Mouse (Mus musculus): ENCODE measurements at regions not wholly inside any gene's neighbourhood (a gene's known extent, or its start where the extent isn't known, plus 50 kb on each side); places are given as distances from the start of the nearest gene placed in this dataset.

- DNase-seq: peak; percentile 97
These were observed 203.5 kb downstream of the Icos start for GRCm38 (mm10) chr1:61181099-61181821.

DNA sequence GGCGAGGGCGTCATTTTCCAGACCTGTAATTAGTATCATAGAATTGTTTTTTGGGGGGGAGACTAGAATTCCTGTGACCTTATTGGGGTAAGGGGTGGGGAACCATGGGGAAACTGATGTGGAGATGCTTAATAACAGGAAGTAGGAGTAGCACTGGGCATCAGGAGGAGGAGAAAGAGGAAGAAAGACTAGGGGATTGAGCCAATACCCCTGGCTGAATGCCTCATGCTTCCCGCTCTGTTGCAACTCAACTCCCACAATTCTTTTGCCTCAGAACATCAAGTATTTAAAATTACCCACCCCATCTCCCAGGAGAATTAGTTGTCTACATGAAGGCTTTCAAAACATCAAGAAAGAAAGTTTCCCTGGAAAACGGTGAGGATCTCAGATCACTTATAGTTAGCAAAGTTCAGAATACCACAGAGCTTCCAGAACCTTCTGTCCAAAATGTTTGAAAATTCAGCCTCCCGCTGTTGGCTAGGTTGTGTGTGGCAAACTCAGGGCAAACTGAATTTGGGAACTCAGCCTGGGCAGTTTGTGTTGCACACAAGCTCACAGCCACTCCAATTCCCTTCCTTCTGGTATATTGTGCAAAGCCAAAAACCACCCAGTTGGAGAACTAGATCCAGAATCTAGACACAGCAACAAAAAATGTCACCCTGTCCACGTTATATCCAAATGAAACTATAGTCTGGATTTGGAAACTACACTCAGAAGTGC lies 209.8 kb downstream of the Icos start:
- peak; percentile 18 for DNase-seq

GRCm38 (mm10) chr1:61190921-61191320 lies 213.2 kb downstream of the Icos start:
- no peak for DNase-seq

DNA sequence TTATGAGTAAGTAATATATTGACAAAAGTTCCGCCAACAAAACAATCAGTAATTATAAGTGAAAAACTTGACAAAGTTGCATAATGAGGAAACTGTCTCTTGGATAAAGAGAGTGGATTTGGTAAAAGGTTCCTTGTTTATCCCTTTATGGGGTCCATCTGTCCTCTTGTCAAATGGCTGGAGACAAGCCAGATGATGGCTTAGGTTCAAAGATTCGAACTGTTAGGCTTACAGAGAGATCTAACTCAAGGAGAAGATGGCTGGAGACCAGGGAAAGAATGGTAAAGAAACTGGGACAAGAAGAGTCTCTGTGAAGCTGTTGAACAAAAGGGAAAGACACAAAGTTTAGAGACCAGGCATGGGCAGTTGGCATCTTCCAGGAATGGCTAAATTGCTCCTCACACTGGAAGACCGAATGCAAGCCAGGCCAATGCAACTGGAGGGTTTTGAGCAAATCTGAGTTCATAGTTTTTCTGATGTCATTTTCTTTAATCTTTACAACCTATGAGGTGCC lies 220.9 kb downstream of the Icos start:
- no peak for DNase-seq

GRCm38 (mm10) chr1:61201006-61201405 lies 223.3 kb downstream of the Icos start:
- no peak for DNase-seq

- DNase-seq: no peak
These were observed 224.4 kb downstream of the Icos start for GRCm38 (mm10) chr1:61202079-61202478.

GRCm38 (mm10) chr1:61203170-61203569 lies 225.4 kb downstream of the Icos start:
- DNase-seq: no peak

DNA sequence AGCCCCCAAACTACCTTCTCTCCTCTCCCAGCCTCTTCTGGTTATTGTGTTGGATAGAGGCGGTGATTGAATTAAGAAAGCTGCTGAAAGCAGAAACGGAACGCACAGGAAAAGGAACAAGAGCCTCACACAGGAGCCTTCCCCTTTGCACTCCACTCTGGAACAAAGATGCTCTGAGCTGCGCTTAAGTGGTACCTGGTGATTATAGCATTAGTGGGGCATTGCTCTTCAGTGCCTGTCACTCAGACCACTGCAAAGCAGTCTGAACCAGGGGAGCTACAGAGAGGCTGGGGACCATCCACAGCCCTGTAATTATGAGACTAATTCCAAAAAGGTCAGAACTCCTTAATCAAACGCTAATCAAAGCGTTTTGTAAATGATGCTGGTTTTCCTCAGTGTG lies 225.9 kb downstream of the Icos start:
- DNase-seq: no peak

DNA sequence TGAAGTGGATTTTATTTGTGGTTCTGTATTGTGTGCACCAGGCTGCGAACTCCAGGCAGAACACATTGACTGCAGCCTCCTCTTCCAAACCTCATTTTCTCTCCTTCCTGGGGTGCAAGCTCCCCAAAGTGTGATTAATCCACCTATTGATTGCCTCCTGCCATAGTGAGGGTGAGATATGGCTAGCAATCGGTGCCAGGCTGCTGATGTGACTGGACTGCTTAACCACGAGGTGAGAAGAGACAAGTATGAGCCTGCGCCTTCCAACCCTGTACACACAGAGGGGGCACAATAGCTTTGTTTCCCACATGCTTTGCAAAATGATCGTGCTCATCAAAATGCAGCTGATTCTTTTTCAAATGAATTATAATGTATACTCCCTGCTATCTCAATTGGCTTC lies 227.4 kb downstream of the Icos start:
- DNase-seq: no peak

GRCm38 (mm10) chr1:61206861-61207380 lies 229.2 kb downstream of the Icos start:
- DNase-seq: no peak

GRCm38 (mm10) chr1:61208386-61208785 lies 230.7 kb downstream of the Icos start:
- no peak for DNase-seq

GRCm38 (mm10) chr1:61221131-61221530 lies 243.4 kb downstream of the Icos start:
- peak; percentile 28 for DNase-seq

DNA sequence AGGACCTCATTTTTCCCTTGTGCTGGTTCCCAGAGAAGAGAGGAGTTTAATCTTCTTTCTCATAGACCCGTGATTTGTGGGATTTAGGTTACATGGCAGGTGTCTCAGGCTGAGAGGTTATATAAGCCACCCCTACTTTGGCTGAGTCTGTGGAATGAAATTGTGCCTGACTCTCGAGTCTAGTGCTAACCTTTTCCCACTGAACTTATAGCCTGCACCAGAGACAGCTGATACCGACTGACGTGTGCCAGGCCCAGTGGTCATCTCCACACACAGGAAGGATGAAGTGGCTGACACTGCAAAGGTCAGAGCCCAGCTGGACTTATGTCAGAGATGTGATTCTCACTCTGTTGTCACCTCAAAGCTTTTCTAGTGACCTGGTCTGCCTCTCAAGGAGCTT lies 251.2 kb downstream of the Icos start:
- DNase-seq: no peak

GRCm38 (mm10) chr1:61233001-61233400 lies 255.3 kb downstream of the Icos start:
- peak; percentile 31 for DNase-seq

- DNase-seq: peak; percentile 44
These were observed 256.0 kb downstream of the Icos start for GRCm38 (mm10) chr1:61233476-61234297.

GRCm38 (mm10) chr1:61234298-61234682 lies 256.6 kb downstream of the Icos start:
- DNase-seq: no peak

DNA sequence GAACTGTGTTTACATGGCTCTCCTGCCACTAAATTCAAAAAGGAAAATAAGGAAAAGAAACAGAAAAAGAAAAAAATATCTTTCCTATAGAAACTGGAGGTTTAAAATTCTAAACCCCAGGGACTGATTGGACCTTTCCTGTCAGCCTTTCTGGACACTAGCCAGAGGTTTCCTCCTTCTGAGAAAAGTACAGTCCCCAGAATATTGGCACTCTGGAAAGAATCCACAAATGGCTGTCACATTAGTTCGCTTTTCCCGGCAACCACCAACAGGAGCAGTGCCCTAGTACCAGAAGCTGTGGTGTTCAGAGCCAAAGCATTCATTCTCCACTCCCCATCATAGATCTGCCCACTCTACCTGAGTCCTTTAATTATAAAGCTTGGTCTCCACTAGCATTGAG lies 258.8 kb downstream of the Icos start:
- DNase-seq: no peak

GRCm38 (mm10) chr1:61238668-61239067 lies 260.9 kb downstream of the Icos start:
- no peak for DNase-seq

DNA sequence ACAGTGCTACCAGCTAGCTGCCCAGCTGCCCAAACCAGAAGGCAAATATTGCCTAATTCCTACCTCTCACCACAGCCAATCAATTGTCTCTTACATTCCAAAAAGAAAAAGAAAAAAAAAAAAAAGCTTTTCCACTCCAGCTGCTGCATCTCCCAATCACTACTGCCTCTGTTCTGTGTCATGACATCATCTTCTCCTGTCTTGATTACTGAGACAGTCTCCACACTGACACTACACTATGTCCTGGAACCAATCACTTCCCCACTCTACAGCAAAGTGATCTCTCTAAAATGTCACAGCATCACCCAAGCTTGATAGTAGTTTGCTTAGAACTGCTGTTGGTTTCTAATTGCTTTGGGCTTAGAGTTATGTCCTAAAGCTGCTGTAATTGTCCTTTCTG lies 279.8 kb downstream of the Icos start:
- no peak for DNase-seq

DNA sequence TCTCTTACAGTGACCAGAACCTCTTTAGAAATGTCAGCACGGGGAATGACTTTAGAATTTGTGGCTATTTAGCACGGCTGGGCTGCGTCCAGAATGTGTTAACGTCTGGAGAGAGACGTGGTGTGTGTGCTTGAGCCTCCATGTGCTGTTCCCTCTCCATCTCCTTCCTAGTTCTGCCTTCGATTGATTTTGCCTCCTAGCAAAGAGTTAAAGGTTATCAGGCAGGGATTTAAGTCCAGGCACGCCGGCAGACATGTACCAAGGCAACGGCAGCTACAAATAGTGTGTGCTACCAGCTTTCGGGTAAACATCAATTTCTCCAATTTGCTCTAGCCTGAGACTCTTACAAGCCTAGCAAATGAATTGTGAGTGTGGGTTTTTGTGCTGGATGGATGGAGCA lies 285.7 kb downstream of the Icos start:
- no peak for DNase-seq

DNA sequence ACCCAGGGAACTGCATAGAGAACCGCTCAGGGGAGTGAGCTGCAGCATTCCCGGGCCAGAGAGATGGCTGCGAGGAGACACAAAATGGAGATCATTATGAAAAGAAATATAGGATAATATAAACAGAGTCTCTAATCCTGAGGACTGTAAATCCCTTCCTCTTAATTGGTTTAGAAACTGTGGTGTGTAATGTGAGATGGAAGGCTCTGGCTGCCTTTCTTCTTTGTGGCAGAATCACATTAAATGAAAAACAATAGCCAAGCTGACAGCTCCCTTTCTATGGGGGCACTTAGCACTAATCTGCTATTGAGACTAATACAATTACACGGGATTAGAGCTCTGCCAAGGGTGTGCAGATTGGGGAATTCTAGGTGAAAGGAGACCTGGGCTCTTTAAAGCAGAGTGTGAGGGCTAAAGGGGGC lies 288.0 kb downstream of the Icos start:
- no peak for DNase-seq

GRCm38 (mm10) chr1:61273843-61274242 lies 296.1 kb downstream of the Icos start:
- DNase-seq: no peak

- DNase-seq: no peak
These were observed 296.5 kb downstream of the Icos start for GRCm38 (mm10) chr1:61274244-61274643.

All from adrenal gland, postnatal 10 days (tissue).